Mouse (Mus musculus): ENCODE results near the gene Fate1. TPM values are rescaled to one million over a fixed set of nuclear protein-coding genes. Genes with fewer than 3 reads are reported as not detected.
A peak's percentile ranks its signal among the peaks of the same experiment; 100 is the strongest.
"Not testable (repeated sequence)": the region's sequence is repeated elsewhere in the genome, so short reads cannot be mapped to it uniquely, and the experiment has no call there.

The Fate1 gene
- not detected in 2 replicates for total RNA-seq (2021)
- long read RNA-seq = 0 reads

DNA sequence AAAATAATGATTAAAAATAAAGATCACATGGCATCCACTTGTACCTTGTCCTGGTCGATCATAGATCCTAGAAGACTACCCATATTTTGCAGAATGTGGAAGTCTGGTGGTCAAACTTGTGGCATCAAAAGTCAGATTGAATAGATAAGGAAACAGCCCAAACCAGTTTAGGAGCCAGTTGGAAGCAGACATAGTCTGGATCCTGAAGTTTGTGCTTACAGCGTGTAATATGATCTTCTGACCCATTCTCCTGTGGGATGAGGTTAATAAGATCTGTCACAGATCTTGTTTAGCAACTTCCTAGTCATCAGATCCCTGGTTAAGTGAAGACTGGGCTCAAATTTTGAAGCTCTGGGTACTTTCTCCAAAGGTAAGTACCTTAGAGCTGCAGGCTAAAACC is at the start of gene Fate1:
TSS of gene Fate1 (plus strand) at position 301 of the 400 bp plus-strand sequence.
- no peak for DNase-seq

DNA sequence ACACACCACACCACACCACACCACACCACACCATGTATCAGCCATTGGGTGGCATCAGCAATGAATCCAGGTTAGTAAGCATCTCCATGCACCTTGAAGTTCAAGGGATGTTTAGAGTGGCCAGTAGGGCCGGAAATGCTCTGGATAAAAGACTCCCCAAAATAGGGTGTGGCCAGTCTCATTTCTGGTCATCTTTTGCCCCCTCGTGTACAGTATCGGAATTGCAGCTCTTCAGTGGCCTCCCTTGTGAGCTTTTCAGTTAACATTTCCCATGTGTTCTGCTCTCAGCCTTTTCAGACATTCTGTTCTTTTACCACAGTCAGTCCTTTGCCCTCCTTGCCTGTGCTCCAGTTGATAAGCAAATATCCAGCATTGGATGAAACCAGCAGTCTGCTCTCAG is 26.2 kb upstream of the Fate1 start:
- DNase-seq = peak; percentile 22

DNA sequence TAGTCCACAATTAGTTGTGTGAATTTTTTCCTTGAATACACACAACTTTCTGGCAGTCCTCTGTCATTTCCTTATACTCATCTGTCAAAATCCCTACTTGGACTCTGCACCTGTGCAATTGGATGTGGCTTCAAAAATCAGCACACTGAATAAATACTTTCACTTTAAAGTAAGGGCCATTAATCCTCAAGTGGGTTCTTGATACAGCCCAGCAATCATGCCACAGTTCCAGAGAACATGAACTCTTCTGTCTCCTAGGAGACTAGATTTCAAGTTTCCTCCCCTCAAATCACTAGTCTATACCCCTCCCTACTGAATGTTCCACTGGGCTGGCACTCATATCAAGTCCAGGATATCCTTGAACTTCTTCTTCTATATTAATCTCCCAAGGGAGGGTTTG is 14.4 kb upstream of the Fate1 start:
- DNase-seq = no peak

DNA sequence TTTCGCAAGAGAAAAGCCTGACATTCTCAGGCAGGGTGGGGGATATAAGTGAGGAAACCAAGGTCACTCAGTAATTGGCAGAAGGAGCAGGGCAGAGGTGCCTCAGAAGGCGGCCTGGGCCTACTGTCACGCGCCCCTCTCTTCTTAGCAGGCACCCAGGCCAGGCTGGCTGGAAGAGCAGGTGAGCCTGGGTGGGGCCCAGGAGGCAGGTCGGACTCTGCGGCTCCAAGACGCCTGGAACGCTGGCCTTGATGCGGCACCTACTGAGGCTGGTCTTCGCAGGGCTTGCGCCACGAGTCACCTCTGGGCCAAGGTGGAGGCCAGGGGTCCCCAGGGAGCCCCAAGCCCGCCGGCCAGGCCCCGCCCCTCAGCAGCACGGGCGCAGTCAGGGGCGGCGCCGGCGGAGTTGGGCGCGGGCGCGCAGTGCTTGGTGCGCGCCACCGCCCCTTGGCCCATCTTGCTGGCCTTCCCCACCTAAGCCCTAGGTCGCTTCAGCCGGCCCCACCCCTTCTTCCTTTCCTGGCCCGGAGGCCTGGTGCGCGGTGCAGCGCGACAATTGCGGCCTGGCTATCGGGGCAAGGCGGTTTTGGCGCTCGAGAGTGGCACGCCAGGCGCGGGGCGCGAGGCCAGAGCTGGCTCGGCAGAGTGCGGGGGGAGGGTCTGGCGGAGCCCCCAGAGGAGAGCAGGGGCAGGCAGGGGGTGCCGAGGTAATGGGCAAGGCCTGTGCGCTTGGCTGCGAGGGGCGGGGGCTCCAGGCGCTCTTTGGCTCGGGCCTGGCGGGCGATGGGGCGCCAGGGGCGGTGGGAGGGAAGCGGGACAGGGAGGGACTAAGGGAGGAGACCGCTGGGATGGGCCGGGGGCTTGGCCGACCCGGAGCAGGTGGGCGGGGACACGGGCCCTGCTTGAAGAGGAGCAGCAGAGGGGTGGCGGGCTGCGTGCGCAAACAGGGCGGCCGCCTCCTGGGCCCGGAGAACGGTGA is 10.4 kb upstream of the Fate1 start, which contains the start of gene Prrg3:
TSS of gene Prrg3 (plus strand) at position 552 of the 979 bp plus-strand sequence.
- peak; percentile 50 for DNase-seq

DNA sequence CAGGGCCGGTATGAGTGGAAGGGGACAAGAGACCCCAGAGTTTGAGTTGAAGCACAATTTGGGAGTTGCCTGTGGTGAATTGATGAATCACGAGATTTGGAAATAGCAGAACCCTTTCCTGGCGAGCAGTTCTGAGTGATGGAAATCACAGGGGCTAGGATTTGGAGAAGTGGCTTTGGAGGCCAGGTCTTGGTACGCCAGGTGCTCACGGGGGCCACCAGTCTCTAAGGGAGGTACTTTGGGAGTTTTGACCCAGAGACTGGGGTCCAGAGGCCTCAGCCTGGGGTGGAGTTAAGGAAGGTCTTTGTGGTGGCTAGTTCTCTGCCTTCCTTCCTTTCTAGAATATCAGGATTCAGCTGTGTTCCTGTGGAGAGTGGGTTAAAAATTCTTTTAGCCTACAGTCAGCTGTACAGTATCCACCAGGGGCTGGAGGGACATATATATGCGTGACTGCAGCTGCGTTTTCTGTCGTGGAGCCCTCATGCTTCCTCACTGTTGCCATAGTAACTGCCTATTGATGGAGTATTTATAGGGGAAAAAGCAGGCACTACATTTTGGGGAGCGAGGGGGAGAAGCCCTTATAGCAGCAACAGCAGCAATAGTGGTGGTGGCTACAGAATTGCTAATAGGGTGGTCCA is 9.4 kb upstream of the Fate1 start:
- no peak for DNase-seq

DNA sequence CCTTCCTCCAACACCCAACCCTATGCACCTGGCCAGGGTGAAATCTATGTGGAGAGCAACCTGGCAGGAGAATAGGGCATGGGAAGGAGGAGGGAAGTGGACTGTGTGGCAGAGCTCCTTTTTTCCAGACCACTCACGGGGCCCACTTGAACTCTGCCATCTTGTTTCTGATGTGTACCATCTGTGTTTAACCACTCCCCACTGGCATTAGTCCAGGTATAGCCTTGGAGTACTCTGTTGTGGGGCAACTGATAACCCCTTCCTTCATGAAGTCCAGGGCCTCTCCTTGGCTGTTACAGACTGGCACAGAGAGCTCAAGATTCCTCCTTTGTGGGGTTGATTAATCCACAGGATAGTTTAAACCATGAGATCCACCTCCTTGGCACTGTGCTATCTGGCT is 4.6 kb upstream of the Fate1 start:
- no peak for DNase-seq

DNA sequence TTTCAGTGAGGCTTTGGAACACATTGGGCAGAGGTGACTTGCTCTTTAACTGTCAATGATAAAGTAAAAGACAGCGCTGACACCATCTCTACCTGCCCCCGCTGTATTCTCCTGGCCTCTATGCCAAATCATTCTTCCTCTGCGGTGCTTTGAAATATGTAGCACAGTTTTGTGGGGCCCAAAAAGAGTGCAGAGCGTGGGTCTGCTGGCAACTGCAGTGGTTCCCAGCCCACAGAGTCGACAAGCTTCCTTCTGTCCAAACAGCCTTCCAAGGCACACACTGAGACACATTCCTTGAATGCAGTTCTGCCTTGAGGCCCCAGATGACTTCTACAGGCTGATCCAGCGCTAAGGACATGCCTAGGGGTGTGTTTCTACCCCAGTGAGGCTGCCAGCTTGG is 4.0 kb upstream of the Fate1 start:
- no peak for DNase-seq

DNA sequence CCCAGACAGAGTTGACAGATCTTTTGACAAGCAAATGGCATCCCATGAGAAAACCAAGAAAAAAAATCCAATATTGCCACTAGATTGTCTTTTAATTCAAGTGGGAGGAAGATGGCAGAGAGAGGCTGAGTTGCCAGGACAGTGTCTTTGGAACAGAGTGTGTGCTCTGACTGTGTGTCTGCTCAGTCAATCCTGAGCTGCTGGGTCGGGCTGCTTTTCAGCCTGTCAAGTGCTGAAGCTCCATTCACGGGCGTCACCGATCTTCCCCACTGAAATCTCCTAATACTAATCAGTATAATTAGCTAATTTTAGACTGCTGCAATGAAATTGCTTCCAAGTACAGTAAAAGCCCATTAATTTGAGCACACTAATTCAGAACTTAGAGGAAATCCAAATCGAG is 1.5 kb upstream of the Fate1 start:
- no peak for DNase-seq

DNA sequence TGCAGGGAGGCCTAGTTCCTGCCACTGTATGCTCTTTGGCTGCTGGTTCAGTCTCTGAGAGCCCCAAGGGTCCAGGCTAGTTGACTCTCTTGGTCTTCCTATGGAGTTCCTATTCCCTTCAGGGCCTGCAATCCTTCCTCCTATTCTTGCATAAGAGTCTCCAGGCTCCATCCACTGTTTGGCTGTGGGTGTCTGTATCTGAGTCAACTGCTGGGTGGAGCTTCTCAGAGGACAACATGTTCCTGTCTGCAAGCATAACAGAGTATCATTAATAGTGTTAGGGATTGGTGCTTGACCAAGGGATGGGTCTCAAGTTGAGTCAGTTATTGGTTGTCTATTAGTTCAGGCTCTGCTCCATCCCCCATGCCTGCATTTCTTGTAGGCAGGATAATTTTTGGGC is 4.9 kb downstream of the Fate1 start:
- DNase-seq = not testable (repeated sequence)

DNA sequence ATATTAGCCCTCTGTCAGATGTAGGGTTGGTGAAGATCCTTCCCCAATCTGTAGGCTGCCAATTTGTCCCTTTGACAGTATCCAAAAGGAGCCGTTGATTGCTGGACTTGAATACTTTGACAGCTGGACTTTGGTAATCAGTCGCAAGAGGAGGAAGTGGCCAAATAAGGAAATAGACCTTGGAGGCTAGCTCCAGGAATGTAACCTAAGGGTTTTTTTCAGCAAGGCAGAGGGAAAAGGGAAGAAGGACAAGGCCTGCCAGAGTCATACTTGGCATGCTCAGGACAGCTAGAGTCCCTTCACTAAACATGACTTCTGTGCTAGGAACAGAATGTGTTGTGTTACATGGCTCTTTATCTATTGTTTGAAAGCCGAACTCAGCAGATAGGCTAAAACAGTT is 7.7 kb downstream of the Fate1 start:
- DNase-seq = no peak

DNA sequence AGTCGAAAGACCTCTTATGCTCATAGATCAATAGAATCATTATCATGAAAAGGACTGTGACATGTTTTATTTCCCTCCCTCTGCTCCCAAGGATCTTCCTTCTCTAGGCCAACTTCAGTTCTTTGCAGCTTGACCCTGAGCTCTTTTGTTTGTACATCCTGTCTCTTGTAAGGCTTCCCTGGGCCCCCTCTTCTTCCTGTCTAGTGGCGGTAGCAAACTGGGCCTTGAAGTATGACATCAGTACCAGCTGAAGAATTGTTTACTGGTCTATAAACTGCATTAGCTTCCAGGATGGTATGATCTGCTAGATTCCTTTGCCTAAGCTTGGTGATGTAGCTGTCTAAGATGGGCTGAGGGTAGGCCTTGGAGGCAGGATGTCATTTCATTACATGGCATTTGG is 8.5 kb downstream of the Fate1 start:
- no peak for DNase-seq

DNA sequence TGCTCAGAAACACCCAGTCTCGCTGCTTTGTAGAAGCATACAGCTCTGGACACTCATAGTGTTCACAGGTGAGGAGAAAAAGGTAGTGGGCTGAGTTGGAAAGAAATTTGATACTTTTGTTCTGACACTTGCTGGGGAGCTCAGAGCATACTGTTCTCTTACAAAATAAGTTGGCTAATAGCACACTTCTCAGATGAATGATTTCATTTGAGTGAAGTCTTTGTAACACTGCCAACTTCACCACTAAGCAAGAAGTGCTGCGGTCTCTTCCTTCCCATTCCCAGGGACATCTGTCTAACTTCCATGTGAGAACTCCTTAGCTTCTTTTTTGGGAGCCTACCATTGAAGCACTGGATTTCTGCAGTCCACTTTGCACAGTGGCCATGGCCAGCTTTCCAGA is 10.4 kb downstream of the Fate1 start:
- no peak for DNase-seq

DNA sequence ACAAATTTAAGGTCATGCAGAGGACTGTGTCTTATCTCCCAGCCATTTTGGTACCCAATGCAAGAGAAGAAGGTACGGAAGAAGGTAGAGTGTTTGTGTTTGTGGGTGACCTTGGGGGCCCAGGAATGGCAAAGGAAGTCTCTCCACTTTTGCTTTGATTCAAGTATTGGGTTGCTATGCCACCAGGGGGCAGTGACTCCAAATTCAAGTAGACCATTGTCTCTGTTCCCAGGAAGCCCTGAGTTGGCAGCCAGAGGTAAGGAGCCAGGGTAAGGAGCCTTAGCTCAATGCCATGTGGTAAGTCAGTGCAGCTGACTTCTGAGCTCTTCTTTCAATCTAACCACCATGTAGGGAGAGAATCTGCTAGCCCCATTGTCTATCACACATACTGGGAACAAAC is 11.0 kb downstream of the Fate1 start:
- peak; percentile 3 for DNase-seq

DNA sequence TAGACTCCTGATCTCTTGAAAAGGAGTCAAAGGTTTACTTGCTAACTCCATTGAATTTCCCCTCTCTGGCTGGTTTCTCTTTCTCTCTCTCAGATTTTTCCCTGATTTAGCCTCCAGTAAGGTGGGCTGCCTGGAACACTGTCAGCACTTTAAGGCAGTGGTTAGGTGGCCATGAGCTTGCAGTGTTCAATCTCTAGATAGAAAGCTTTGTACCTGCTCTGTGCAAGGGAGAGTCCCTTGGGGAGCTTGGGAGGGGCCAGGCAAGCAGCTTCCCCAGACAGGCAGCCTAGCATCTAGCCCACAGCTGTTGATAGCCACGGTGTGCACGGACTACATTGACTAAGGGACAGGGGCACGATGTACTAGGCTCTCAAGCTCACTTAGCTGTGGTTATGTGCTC is 18.8 kb downstream of the Fate1 start, which contains the start of gene Cnga2:
TSS of gene Cnga2 (plus strand) at position 301 of the 400 bp plus-strand sequence.
- no peak for DNase-seq

DNA sequence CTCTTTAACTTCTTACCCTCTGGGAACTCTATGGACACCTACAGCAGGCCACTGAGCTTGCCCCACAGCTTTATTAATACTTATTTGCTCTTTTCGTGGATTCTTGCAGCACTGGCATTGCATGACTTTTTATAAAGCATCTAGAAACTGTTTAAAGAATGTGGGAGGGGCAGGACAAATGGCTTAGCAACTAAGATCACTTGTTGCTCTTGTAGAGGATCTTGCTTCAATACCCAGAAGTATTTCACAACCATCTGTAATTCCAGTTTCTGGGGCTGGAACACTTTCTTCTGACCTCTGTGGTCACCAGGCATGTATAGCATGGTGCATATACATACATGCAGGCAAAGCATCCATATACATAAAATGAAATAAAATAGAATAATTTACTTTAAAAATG is 23.2 kb downstream of the Fate1 start:
- DNase-seq = no peak

DNA sequence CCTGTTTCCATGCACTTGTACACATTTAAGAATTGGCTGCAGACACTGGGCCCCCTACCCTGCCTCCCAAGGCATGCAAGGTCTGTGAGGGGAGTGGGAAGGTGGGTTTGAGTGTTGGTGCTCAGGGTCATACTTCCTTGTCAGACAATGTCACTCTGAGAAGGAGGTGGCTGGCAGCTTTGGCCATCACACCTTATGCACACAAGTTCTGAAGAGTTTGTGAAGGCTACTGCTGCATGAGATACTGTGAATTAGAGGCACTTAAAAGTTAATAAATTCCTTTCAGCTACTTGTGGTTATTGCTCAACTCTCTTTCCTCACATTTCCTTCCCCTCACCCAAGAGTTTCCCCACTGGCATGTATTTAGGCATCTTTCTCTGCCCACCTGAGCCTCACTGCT is 37.1 kb downstream of the Fate1 start:
- DNase-seq = no peak

DNA sequence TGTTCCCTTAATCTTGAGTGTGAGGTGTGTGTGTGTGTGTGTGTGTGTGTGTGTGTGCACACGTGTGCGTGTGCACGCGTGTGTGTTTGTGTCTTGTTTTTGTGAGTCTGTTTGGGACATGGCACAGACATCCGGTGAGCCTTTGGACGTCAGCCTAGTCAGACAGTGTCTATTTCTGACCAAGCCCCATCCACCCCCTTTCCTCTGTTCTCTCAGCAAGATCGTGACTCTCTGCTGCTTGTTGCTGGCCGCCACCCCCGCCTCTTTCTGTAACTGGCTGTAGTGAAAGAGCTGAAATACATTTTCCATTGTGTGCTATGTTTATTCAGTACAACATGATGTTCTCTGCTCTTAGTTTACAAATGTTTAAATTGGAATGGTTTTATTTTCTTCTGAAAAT is 39.5 kb downstream of the Fate1 start:
- peak; percentile 3 for DNase-seq

DNA sequence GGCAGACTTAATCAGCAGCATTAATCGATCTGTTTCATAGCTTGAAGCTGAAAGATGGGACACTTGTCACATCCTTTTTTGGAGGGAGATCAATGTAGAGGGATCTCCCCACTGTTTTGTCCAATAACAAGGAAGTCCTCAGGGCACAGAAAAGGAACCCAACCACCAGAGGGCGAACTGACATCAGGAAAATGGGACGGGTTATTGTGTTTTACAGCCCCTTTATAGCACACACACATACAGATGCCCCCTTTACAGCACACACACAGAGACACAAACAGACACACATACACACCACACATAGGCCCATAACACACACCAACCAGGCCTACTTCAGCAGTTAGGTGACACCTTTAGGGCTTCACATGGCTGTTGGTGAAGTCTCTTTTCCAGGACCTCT is 40.0 kb downstream of the Fate1 start:
- peak; percentile 16 for DNase-seq

DNA sequence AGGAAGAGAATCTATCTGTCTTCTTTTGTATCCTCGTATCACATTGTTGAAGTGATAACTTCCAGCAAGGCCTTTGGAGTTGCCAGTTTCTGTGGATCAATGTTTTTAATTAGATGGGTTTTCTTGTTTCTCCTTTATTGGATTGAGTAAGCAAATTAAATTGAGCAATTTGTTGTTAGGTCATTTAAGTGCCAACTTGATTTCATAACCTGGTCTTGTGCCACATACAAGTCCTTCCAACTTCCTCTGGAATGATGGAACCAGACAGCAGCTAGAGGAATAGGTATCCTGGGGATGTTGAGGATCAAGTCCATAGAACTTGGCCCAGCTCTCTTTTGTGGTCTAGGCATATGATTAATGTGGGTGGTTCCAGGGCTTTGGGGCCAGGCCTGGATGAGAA is 49.5 kb downstream of the Fate1 start:
- no peak for DNase-seq

DNA sequence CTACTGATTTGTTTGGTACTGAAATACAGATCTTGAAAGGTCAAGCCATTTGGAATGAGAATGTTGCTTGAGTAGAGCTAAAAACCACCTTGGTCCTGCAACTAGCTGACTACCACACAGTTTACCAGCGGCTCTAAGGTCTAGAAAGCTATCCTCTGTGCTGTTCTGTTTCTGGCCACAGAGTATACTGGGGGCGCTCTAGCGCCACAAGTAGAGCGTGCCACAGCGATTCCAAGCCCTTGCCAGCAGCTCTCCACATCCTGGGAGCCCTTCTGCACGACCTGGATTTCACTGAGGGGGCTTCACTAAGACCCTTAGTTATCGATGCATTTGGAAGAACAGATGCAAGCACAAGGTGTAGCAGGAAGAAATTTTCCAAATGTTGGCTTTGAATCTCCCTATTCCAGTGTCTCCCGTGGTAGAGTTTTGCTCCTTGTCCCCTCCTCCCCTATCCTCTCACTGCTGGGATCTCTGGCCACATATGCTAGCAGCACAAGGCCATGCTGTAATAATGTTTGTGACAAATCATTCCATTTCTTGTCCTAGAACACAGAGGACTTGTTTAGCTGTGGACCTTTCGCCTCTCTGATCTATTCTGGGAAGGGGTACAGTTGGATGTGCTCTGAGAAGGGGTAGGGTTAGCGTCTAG is 50.1 kb downstream of the Fate1 start:
- peak; percentile 22 for DNase-seq

DNA sequence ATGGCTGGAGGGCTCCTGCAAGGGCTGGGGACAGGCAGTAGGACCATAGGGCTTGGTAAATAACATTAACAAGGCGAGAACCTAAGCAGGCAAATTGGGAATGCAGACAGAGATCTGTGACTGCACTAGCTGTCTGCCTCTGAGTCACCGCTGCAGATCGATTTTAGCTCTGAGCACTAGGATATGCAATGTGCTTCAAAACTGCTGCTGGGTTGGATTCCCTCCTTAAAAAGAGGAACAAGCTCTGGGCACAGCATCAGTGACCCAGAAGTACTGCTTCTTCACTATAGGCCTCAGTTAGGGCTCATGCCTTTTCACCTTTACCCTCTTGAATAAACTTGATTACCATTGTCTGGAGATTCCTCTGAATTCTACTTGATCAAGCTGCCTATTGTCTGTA is 50.8 kb downstream of the Fate1 start:
- no peak for DNase-seq

Measured in adrenal gland, postnatal 25 days (tissue).